Mouse (Mus musculus): ENCODE results near the gene Unc13a. TPM values are rescaled to one million over a fixed set of nuclear protein-coding genes. Genes with fewer than 3 reads are reported as not detected.

Gene Unc13a
- polyA plus RNA-seq, 1 experiment: 6.3 TPM

DNA sequence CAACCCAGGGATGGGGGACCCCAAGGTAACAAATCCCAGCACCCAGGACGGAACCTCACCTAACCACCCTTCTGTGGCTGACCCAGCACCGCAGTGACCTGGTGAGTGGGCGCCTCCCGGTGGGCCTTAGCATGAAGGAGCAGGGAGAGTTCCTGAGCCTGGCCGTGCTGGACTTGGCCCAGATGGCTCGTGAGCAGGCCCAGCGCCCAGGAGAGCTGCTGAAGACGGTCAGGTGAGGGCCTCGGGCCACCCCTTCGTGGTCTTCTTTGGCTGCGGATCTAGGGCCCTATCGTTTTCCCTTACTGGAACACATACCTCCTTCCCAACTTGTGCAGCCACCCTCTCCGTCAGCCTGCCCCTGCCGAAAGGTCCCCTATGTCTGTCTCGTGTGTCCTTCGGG is 7.6 kb upstream of the Unc13a start:
- peak overlapping the region; percentile 71 for H3K9ac ChIP-seq (ENCODE audit: low read depth, poor library complexity, severe bottlenecking)
- H3K9me3 ChIP-seq (replicated peaks; ENCODE audit: control insufficient read depth, insufficient read depth, low read length, poor library complexity, severe bottlenecking): no peaks in the 10 kb centered on the region
- H3K27ac ChIP-seq (ENCODE audit: insufficient read depth, low read length): no peak overlapping the region
- peak overlapping the region; percentile 55 for H3K4me3 ChIP-seq (ENCODE audit: low read depth, low read length)
- H3K4me1 ChIP-seq (ENCODE audit: control insufficient read depth, insufficient read depth, low read length): peaks cover 7% of the 10 kb centered on the region
- peak; percentile 28 for TF ChIP-seq CTCF (IDR thresholded peaks at IDR 0.05; ENCODE audit: low read depth, low read length)
- no peak for TF ChIP-seq POLR2A (IDR thresholded peaks at IDR 0.05; ENCODE audit: insufficient read depth, low read length)
- H3K36me3 ChIP-seq (ENCODE audit: control insufficient read depth, insufficient read depth, low read length, poor library complexity, severe bottlenecking): no peaks in the 10 kb centered on the region
- H3K27me3 ChIP-seq (ENCODE audit: control insufficient read depth, insufficient read depth, low read length, poor library complexity, severe bottlenecking): no peaks in the 10 kb centered on the region

DNA sequence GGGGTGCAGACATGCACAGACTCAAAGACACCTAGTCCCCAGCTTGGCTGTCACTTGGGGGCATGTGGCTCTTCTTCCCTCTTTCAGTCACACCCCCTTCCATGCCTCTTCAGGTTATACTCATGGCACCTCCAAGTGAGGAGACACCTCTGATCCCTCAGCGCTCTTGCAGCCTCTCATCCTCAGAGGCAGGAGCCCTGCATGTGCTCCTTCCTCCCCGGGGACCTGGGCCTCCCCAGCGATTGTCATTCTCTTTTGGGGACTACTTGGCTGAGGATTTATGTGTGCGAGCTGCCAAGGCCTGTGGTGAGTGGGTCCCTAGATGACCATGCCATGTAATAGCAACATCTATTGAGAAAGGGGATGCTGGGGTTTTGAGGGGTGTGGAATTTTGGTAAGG is 6.7 kb upstream of the Unc13a start:
- Histone ChIP-seq H3K27me3 (ENCODE audit: control insufficient read depth, insufficient read depth, low read length, poor library complexity, severe bottlenecking) (no peaks in the 10 kb centered on the region), H3K27ac (ENCODE audit: insufficient read depth, low read length) (peak overlapping the region; percentile 79; the same call in 1 of the 2 replicates), H3K4me3 (ENCODE audit: low read depth, low read length) (no peak overlapping the region)

DNA sequence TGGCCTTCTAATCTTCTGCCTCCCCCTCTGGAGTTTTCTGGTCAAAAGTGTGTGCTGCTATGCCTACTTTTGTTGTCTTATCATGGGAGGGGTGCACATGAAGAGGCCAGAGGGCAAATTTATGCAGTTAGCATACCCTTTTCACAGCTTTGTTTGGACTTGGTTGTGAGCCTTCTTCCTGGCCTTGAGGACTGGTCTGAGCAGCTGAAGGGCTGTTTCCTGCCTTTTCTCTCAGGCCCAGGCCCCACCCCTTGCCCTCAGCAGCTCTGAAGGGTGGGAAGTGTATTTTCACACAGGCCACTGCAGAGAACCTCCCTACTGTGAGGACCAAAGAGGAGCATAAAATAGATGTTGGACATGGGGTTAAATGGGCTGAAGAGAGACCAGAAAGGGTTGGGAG is 6.0 kb upstream of the Unc13a start:
- H3K36me3 ChIP-seq (ENCODE audit: control insufficient read depth, insufficient read depth, low read length, poor library complexity, severe bottlenecking): no peaks in the 10 kb centered on the region
- no peak overlapping the region for H3K4me3 ChIP-seq (ENCODE audit: low read depth, low read length)
- H3K27me3 ChIP-seq (ENCODE audit: control insufficient read depth, insufficient read depth, low read length, poor library complexity, severe bottlenecking): no peaks in the 10 kb centered on the region
- H3K9ac ChIP-seq (ENCODE audit: low read depth, poor library complexity, severe bottlenecking): no peak overlapping the region
- no peaks in the 10 kb centered on the region for H3K9me3 ChIP-seq (replicated peaks; ENCODE audit: control insufficient read depth, insufficient read depth, low read length, poor library complexity, severe bottlenecking)
- peak overlapping the region; percentile 79 for H3K27ac ChIP-seq (ENCODE audit: insufficient read depth, low read length)
- TF ChIP-seq POLR2A (IDR thresholded peaks at IDR 0.05; ENCODE audit: insufficient read depth, low read length): no peak
- no peak for TF ChIP-seq CTCF (IDR thresholded peaks at IDR 0.05; ENCODE audit: low read depth, low read length)
- TF ChIP-seq EP300 (IDR thresholded peaks at IDR 0.05; ENCODE audit: insufficient read depth, low read depth, low read length): peak; percentile 84
- peaks cover 11% of the 10 kb centered on the region for H3K4me1 ChIP-seq (ENCODE audit: control insufficient read depth, insufficient read depth, low read length)

More for the DNA sequence above, 6.7 kb upstream of the Unc13a start:
- H3K9ac ChIP-seq (ENCODE audit: low read depth, poor library complexity, severe bottlenecking): no peak overlapping the region
- H3K36me3 ChIP-seq (ENCODE audit: control insufficient read depth, insufficient read depth, low read length, poor library complexity, severe bottlenecking): no peaks in the 10 kb centered on the region
- H3K9me3 ChIP-seq (replicated peaks; ENCODE audit: control insufficient read depth, insufficient read depth, low read length, poor library complexity, severe bottlenecking): no peaks in the 10 kb centered on the region
- H3K4me1 ChIP-seq (ENCODE audit: control insufficient read depth, insufficient read depth, low read length): peaks cover 9% of the 10 kb centered on the region
- TF ChIP-seq CTCF (IDR thresholded peaks at IDR 0.05; ENCODE audit: low read depth, low read length) (no peak), POLR2A (IDR thresholded peaks at IDR 0.05; ENCODE audit: insufficient read depth, low read length) (no peak), EP300 (IDR thresholded peaks at IDR 0.05; ENCODE audit: insufficient read depth, low read depth, low read length) (no peak)

DNA sequence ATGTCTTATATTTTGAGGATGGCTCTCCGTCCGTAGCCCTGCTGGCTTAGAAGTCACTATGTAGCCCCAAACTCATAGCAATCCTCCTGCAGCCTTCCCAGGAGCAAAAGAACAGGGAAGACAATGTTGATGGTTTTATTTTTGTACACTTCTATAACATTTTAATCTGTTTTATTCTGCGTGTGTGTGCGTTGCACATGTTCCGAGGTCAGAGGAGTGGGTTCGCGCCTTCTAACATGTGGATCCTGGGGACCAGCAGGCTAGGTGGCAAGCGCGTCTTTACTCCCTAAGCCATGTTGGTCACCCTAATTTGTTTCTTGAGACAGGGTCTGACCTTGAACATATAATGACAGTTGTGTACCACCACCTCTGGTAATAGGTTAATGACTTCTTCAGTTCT is 5.2 kb upstream of the Unc13a start:
- Histone ChIP-seq H3K27ac (ENCODE audit: insufficient read depth, low read length) (peak overlapping the region; percentile 79), H3K27me3 (ENCODE audit: control insufficient read depth, insufficient read depth, low read length, poor library complexity, severe bottlenecking) (no peaks in the 10 kb centered on the region), H3K4me1 (ENCODE audit: control insufficient read depth, insufficient read depth, low read length) (peaks cover 11% of the 10 kb centered on the region), H3K4me3 (ENCODE audit: low read depth, low read length) (peak overlapping the region; percentile 52), H3K36me3 (ENCODE audit: control insufficient read depth, insufficient read depth, low read length, poor library complexity, severe bottlenecking) (no peaks in the 10 kb centered on the region), H3K9ac (ENCODE audit: low read depth, poor library complexity, severe bottlenecking) (peak overlapping the region; percentile 81), H3K9me3 (replicated peaks; ENCODE audit: control insufficient read depth, insufficient read depth, low read length, poor library complexity, severe bottlenecking) (no peaks in the 10 kb centered on the region)
- TF ChIP-seq EP300 (IDR thresholded peaks at IDR 0.05; ENCODE audit: insufficient read depth, low read depth, low read length): no peak

DNA sequence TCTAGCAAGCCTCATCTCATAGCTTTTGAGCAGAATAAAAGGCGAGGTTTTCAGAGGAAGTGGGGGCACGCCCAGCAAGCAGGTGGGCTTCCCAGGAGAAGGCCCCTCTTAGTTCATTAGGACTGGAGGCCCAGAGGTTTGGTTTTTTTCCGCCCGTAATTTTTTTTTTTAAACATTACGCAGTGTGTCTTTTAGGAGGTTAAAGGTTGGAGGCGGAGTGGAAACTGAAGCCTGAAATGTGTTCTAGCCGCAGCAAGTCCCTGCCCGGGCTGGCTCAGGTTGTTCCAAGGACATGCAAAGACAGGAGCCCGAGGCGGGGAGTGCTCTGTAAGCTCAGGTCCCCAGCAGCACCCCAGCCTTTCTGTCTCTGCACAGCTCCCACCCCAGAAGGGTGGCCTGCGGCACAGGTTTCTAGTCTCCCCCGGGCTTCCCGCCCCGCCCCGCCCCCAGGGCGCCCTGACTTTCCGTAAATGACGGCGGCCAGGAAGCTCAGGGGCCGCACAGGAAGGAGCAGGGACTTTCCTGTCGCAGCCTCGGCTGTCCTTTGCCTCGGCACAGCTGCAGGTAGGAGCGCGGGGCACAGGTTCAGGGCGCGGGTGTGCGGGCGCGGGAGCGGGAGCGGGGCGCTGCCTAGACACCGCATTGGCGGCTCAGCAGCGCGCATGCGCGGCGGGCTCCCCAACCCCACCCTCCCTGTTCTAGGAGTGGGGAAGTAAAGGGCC is 4.6 kb upstream of the Unc13a start, which contains the start of gene Jak3:
Gene Jak3, plus strand, starts transcription at position 277 of the 722 bp plus-strand sequence.
- no peaks in the 10 kb centered on the region for H3K27me3 ChIP-seq (ENCODE audit: control insufficient read depth, insufficient read depth, low read length, poor library complexity, severe bottlenecking)

DNA sequence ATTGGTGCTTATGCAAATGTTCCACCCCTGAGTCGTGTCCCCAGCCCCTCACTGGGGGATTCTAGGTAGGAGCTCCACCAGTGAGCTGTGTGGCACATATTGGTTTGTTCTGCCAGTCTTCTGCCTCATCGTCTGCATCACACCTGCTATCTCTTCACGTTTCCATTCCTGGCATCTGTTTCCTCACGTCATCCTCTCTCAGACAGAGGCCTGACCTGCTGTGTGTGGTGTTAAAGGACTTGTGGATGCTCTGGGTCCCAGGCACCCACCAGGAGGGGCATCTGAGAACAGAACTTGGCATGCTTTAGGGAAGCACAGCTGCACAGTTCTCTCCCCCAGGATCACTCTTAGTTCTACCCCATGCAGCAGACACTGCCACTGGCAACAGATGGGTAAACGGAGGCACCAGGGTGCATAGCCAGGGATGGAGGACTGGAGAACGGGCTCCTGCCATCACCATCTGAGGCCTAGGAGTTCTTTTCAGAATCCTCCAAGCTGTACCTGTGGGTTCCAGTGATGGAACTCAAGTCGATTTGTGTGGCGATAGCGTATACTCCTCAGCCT is 4.0 kb upstream of the Unc13a start:
- Histone ChIP-seq H3K36me3 (ENCODE audit: control insufficient read depth, insufficient read depth, low read length, poor library complexity, severe bottlenecking) (no peaks in the 10 kb centered on the region), H3K4me1 (ENCODE audit: control insufficient read depth, insufficient read depth, low read length) (peaks cover 11% of the 10 kb centered on the region), H3K9ac (ENCODE audit: low read depth, poor library complexity, severe bottlenecking) (peak overlapping the region; percentile 81), H3K9me3 (replicated peaks; ENCODE audit: control insufficient read depth, insufficient read depth, low read length, poor library complexity, severe bottlenecking) (no peaks in the 10 kb centered on the region), H3K4me3 (ENCODE audit: low read depth, low read length) (peak overlapping the region; percentile 88), H3K27ac (ENCODE audit: insufficient read depth, low read length) (peak overlapping the region; percentile 77), H3K27me3 (ENCODE audit: control insufficient read depth, insufficient read depth, low read length, poor library complexity, severe bottlenecking) (no peaks in the 10 kb centered on the region)
- TF ChIP-seq POLR2A (IDR thresholded peaks at IDR 0.05; ENCODE audit: insufficient read depth, low read length): no peak
- no peak for TF ChIP-seq CTCF (IDR thresholded peaks at IDR 0.05; ENCODE audit: low read depth, low read length)
- no peak for TF ChIP-seq EP300 (IDR thresholded peaks at IDR 0.05; ENCODE audit: insufficient read depth, low read depth, low read length)

More for the DNA sequence above, 4.6 kb upstream of the Unc13a start, which contains the start of gene Jak3:
- peaks cover 11% of the 10 kb centered on the region for H3K4me1 ChIP-seq (ENCODE audit: control insufficient read depth, insufficient read depth, low read length)
- peak within 1 kb of the TSS; percentile 81 for H3K9ac ChIP-seq (ENCODE audit: low read depth, poor library complexity, severe bottlenecking)
- peak within 1 kb of the TSS; percentile 88 for H3K4me3 ChIP-seq (ENCODE audit: low read depth, low read length)
- H3K9me3 ChIP-seq (replicated peaks; ENCODE audit: control insufficient read depth, insufficient read depth, low read length, poor library complexity, severe bottlenecking): no peaks in the 10 kb centered on the region
- peak within 1 kb of the TSS; percentile 79 for H3K27ac ChIP-seq (ENCODE audit: insufficient read depth, low read length)
- no peaks in the 10 kb centered on the region for H3K36me3 ChIP-seq (ENCODE audit: control insufficient read depth, insufficient read depth, low read length, poor library complexity, severe bottlenecking)
- TF ChIP-seq EP300 (IDR thresholded peaks at IDR 0.05; ENCODE audit: insufficient read depth, low read depth, low read length): 0 out of 2 replicates have a peak, but pooled peaks have one; percentile 30
- no peak for TF ChIP-seq POLR2A (IDR thresholded peaks at IDR 0.05; ENCODE audit: insufficient read depth, low read length)
